Mouse (Mus musculus) gastrocnemius, adult 18-20 months (tissue): Measurements from ENCODE around the gene Lgi2. TPM values are rescaled to one million over a fixed set of nuclear protein-coding genes. Genes with fewer than 3 reads are reported as not detected.

ENCODE experiments used
- total RNA-seq, 2 experiments: library from RNA; stranded (reverse); gene quantifications; 2 replicates each; pipeline ENCODE4 v1.2.3; 2021

Gene Lgi2
- total RNA-seq, 2 experiments from 2014 or later, result 0.84 to 0.88 TPM

Other genes starting within 250 kb of the Lgi2 start
- gene Sod3, start 202.7 kb downstream of the Lgi2 start, total RNA-seq, result 1 to 10 TPM; 4.9 to 9.2 TPM
- gene Ccdc149, start 94.9 kb downstream of the Lgi2 start, total RNA-seq, result 1 to 10 TPM in 1 of 2 experiments, under 1 TPM in 1; 0.68 to 1.3 TPM
- 1 to 10 TPM; 5.2 to 5.6 TPM for gene Sepsecs, start 103.2 kb upstream of the Lgi2 start, total RNA-seq
- 1 to 10 TPM in 1 of 2 experiments, under 1 TPM in 1; 1.00 to 1.1 TPM for gene Pi4k2b, start 175.1 kb upstream of the Lgi2 start, total RNA-seq
- 1 to 10 TPM; 4.2 to 4.4 TPM for gene Zcchc4, start 208.9 kb upstream of the Lgi2 start, total RNA-seq